Mouse (Mus musculus): ENCODE measurements around the gene Klc2. TPM values are rescaled to one million over a fixed set of nuclear protein-coding genes. Genes with fewer than 3 reads are reported as not detected.
"Not testable (repeated sequence)": the region's sequence is repeated elsewhere in the genome, so short reads cannot be mapped to it uniquely, and the experiment has no call there.

The Klc2 gene
- polyA plus RNA-seq, 1 experiment: 92.9 TPM

- Histone ChIP-seq H3K27ac (ENCODE audit: control insufficient read depth, insufficient read depth, low read depth, low read length) (no peak overlapping the region), H3K4me1 (ENCODE audit: control insufficient read depth, insufficient read depth, low read length) (peaks cover 34% of the 10 kb centered on the region), H3K36me3 (ENCODE audit: control insufficient read depth, insufficient read depth, low read length) (no peaks in the 10 kb centered on the region), H3K4me3 (ENCODE audit: control insufficient read depth, low read depth, low read length) (no peak overlapping the region), H3K27me3 (ENCODE audit: control insufficient read depth, insufficient read depth, low read length) (no peaks in the 10 kb centered on the region)
- TF ChIP-seq CTCF (IDR thresholded peaks at IDR 0.05; ENCODE audit: control insufficient read depth, insufficient read depth, insufficient replicate concordance, low read depth, low read length) (no peak), POLR2A (IDR thresholded peaks at IDR 0.05; ENCODE audit: control insufficient read depth, low read depth, low read length) (no peak)
Measured at GRCm38 (mm10) chr19:5092083-5092482, 26.3 kb downstream of the Klc2 start.

- no peak overlapping the region for H3K27ac ChIP-seq (ENCODE audit: control insufficient read depth, insufficient read depth, low read depth, low read length)
- TF ChIP-seq CTCF (IDR thresholded peaks at IDR 0.05; ENCODE audit: control insufficient read depth, insufficient read depth, insufficient replicate concordance, low read depth, low read length) (no peak), POLR2A (IDR thresholded peaks at IDR 0.05; ENCODE audit: control insufficient read depth, low read depth, low read length) (no peak)
- H3K4me1 ChIP-seq (ENCODE audit: control insufficient read depth, insufficient read depth, low read length): peaks cover 36% of the 10 kb centered on the region
Measured at GRCm38 (mm10) chr19:5089324-5089723, 29.0 kb downstream of the Klc2 start.

GRCm38 (mm10) chr19:5087884-5088728 lies 30.3 kb downstream of the Klc2 start, which contains the start of gene Yif1a:
Yif1a (plus strand) TSS chr19:5088538.
- TF ChIP-seq CTCF (IDR thresholded peaks at IDR 0.05; ENCODE audit: control insufficient read depth, insufficient read depth, insufficient replicate concordance, low read depth, low read length) (peak; percentile 49; the same call in 1 of the 2 replicates), POLR2A (IDR thresholded peaks at IDR 0.05; ENCODE audit: control insufficient read depth, low read depth, low read length) (peak; percentile 86)
- H3K27ac ChIP-seq (ENCODE audit: control insufficient read depth, insufficient read depth, low read depth, low read length): 0 out of 2 replicates have a peak within 1 kb of the TSS, but pooled peaks have one; percentile 21

More at GRCm38 (mm10) chr19:5089324-5089723, 29.0 kb downstream of the Klc2 start:
- Histone ChIP-seq H3K4me3 (ENCODE audit: control insufficient read depth, low read depth, low read length) (no peak overlapping the region), H3K36me3 (ENCODE audit: control insufficient read depth, insufficient read depth, low read length) (no peaks in the 10 kb centered on the region), H3K27me3 (ENCODE audit: control insufficient read depth, insufficient read depth, low read length) (no peaks in the 10 kb centered on the region; the same call in 1 of the 2 replicates)

GRCm38 (mm10) chr19:5086533-5086932 lies 31.8 kb downstream of the Klc2 start:
- H3K36me3 ChIP-seq (ENCODE audit: control insufficient read depth, insufficient read depth, low read length); H3K4me3 ChIP-seq (ENCODE audit: control insufficient read depth, low read depth, low read length); H3K27me3 ChIP-seq (ENCODE audit: control insufficient read depth, insufficient read depth, low read length); H3K27ac ChIP-seq (ENCODE audit: control insufficient read depth, insufficient read depth, low read depth, low read length): not testable (repeated sequence)
- H3K4me1 ChIP-seq (ENCODE audit: control insufficient read depth, insufficient read depth, low read length): peaks cover 23% of the 10 kb centered on the region

More at GRCm38 (mm10) chr19:5087884-5088728, 30.3 kb downstream of the Klc2 start, which contains the start of gene Yif1a:
- Histone ChIP-seq H3K36me3 (ENCODE audit: control insufficient read depth, insufficient read depth, low read length) (no peaks in the 10 kb centered on the region), H3K4me1 (ENCODE audit: control insufficient read depth, insufficient read depth, low read length) (peaks cover 25% of the 10 kb centered on the region), H3K4me3 (ENCODE audit: control insufficient read depth, low read depth, low read length) (peak within 1 kb of the TSS; percentile 94), H3K27me3 (ENCODE audit: control insufficient read depth, insufficient read depth, low read length) (no peaks in the 10 kb centered on the region; the same call in 1 of the 2 replicates)

GRCm38 (mm10) chr19:5085145-5085863 lies 33.1 kb downstream of the Klc2 start, which contains the start of gene Tmem151a:
Tmem151a (minus strand) TSS chr19:5085531.
- Histone ChIP-seq H3K4me3 (ENCODE audit: control insufficient read depth, low read depth, low read length) (peak within 1 kb of the TSS; percentile 49), H3K27me3 (ENCODE audit: control insufficient read depth, insufficient read depth, low read length) (no peaks in the 10 kb centered on the region; the same call in none of the 2 replicates), H3K27ac (ENCODE audit: control insufficient read depth, insufficient read depth, low read depth, low read length) (no peak within 1 kb of the TSS), H3K36me3 (ENCODE audit: control insufficient read depth, insufficient read depth, low read length) (no peaks in the 10 kb centered on the region), H3K4me1 (ENCODE audit: control insufficient read depth, insufficient read depth, low read length) (peaks cover 23% of the 10 kb centered on the region)
- TF ChIP-seq CTCF (IDR thresholded peaks at IDR 0.05; ENCODE audit: control insufficient read depth, insufficient read depth, insufficient replicate concordance, low read depth, low read length) (no peak), POLR2A (IDR thresholded peaks at IDR 0.05; ENCODE audit: control insufficient read depth, low read depth, low read length) (no peak)

GRCm38 (mm10) chr19:5084834-5085144 lies 33.6 kb downstream of the Klc2 start:
- H3K4me1 ChIP-seq (ENCODE audit: control insufficient read depth, insufficient read depth, low read length): peaks cover 23% of the 10 kb centered on the region
- H3K4me3 ChIP-seq (ENCODE audit: control insufficient read depth, low read depth, low read length): no peak overlapping the region
- H3K36me3 ChIP-seq (ENCODE audit: control insufficient read depth, insufficient read depth, low read length): no peaks in the 10 kb centered on the region
- TF ChIP-seq POLR2A (IDR thresholded peaks at IDR 0.05; ENCODE audit: control insufficient read depth, low read depth, low read length) (no peak), CTCF (IDR thresholded peaks at IDR 0.05; ENCODE audit: control insufficient read depth, insufficient read depth, insufficient replicate concordance, low read depth, low read length) (no peak)
- no peak overlapping the region for H3K27ac ChIP-seq (ENCODE audit: control insufficient read depth, insufficient read depth, low read depth, low read length)
- no peaks in the 10 kb centered on the region; the same call in none of the 2 replicates for H3K27me3 ChIP-seq (ENCODE audit: control insufficient read depth, insufficient read depth, low read length)
